Mouse (Mus musculus) ovary, adult 18-20 months (tissue): Measurements from ENCODE around the gene Catsper1.

ENCODE experiments used
- DNase-seq: peaks from one replicate; pipeline ENCODE4 v3.0.0; 2022; ENCODE audit warnings: low spot score, mixed read lengths

Gene Catsper1

GRCm38 (mm10) chr19:5353609-5354008 lies 18.1 kb downstream of the Catsper1 start:
- DNase-seq, result no peak

GRCm38 (mm10) chr19:5356080-5356479 lies 20.5 kb downstream of the Catsper1 start:
- no peak for DNase-seq

- no peak for DNase-seq
Measured at GRCm38 (mm10) chr19:5362186-5362585, 26.6 kb downstream of the Catsper1 start.

- no peak for DNase-seq
Measured at GRCm38 (mm10) chr19:5364124-5364523, 28.6 kb downstream of the Catsper1 start.

- DNase-seq, result no peak
Measured at GRCm38 (mm10) chr19:5365751-5366150, 30.2 kb downstream of the Catsper1 start.

GRCm38 (mm10) chr19:5366175-5367052 lies 30.9 kb downstream of the Catsper1 start, which contains the start of gene Eif1ad:
Eif1ad (plus strand) TSS chr19:5366741.
- DNase-seq, result peak; percentile 88

GRCm38 (mm10) chr19:5367053-5367359 lies 31.5 kb downstream of the Catsper1 start, which contains the start of gene Banf1:
Banf1 (minus strand) TSS chr19:5367168.
- DNase-seq, result no peak

GRCm38 (mm10) chr19:5367455-5367854 lies 31.9 kb downstream of the Catsper1 start:
- DNase-seq, result no peak

- DNase-seq, result no peak
Measured at GRCm38 (mm10) chr19:5370932-5371331, 35.4 kb downstream of the Catsper1 start.

GRCm38 (mm10) chr19:5372724-5373123 lies 37.2 kb downstream of the Catsper1 start:
- no peak for DNase-seq

GRCm38 (mm10) chr19:5374177-5374576 lies 38.6 kb downstream of the Catsper1 start:
- DNase-seq, result no peak

- DNase-seq, result no peak
Measured at GRCm38 (mm10) chr19:5374748-5375147, 39.2 kb downstream of the Catsper1 start.

- DNase-seq, result no peak
Measured at GRCm38 (mm10) chr19:5377446-5377845, 41.9 kb downstream of the Catsper1 start.

GRCm38 (mm10) chr19:5383326-5383725 lies 47.8 kb downstream of the Catsper1 start:
- DNase-seq, result no peak

GRCm38 (mm10) chr19:5384715-5385114 lies 49.2 kb downstream of the Catsper1 start:
- DNase-seq, result peak; percentile 67

- DNase-seq, result no peak
Measured at GRCm38 (mm10) chr19:5388011-5388441, 52.5 kb downstream of the Catsper1 start.

- DNase-seq, result peak; percentile 95
Measured at GRCm38 (mm10) chr19:5388588-5389242, 53.2 kb downstream of the Catsper1 start, which contains the start of gene Sart1. Sart1 (minus strand) TSS chr19:5388703.

- no peak for DNase-seq
Measured at GRCm38 (mm10) chr19:5389647-5390046, 54.1 kb downstream of the Catsper1 start.

- DNase-seq, result no peak
Measured at GRCm38 (mm10) chr19:5390416-5390815, 54.9 kb downstream of the Catsper1 start.

GRCm38 (mm10) chr19:5392892-5393291 lies 57.4 kb downstream of the Catsper1 start:
- DNase-seq, result no peak
